Mouse (Mus musculus): ENCODE measurements around the gene Lclat1. TPM values are rescaled to one million over a fixed set of nuclear protein-coding genes. Genes with fewer than 3 reads are reported as not detected.

Lclat1 gene
- total and polyA plus RNA-seq, 3 experiments: 9.6 to 10.5 TPM; not detected in 1

DNA sequence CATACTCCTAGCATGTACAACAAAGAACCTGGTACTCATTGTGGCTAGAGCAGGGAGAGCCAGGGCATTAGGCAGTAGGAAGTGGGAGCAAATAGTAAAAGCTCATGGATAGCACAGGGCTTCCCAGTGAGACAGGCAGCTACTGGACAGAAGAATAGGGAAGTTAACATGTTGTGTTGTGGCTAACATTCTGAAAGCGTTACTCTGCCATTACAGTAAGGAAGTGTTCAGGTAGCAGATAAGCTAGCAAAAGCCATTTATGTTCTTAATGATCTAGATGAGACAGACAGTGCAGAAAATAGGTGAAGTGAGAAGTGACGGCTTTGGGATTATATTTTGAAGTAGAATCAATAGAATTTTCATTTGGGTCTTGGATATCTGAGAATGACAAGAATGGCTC is 118.8 kb downstream of the Lclat1 start (continued):
- TF ChIP-seq MYC (IDR thresholded peaks at IDR 0.05; ENCODE audit: low read depth, low read length) (no peak), MXI1 (IDR thresholded peaks at IDR 0.05; ENCODE audit: low read depth, low read length) (no peak)

DNA sequence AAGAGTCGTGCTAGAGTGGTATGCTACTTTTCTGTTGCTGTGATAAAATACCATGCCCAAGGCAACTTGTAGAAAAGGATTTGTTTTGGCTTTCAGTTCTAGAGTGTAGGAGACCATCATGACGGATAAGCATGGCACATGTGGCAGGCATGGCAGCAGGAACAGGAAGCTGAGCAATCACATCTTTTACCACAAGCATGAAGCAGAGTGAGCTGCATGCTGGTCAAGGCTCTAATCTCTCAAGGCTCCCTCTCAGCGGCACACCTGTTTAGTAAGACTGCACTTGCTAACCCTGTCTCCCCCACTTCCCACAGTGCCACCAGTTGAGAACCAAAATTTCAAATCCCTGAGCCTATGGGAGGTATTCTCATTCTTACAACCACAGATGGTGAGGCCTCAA is 119.6 kb downstream of the Lclat1 start:
- Histone ChIP-seq H3K4me1 (ENCODE audit: control insufficient read depth in 1 of 2, insufficient read depth in 2 of 2, low read length in 2 of 2) (peaks cover 50 to 53% of the 10 kb centered on the region in 2 experiments), H3K79me2 (ENCODE audit: control insufficient read depth, insufficient read depth, low read length, poor library complexity) (no peaks in the 10 kb centered on the region), H3K27me3 (ENCODE audit: control insufficient read depth in 1 of 2, insufficient read depth in 2 of 2, low read length in 2 of 2) (no peaks in the 10 kb centered on the region), H3K9ac (ENCODE audit: control insufficient read depth, low read depth, low read length, poor library complexity, severe bottlenecking) (no peak overlapping the region), H3K9me3 (replicated peaks; ENCODE audit: insufficient read depth, low read length) (no peaks in the 10 kb centered on the region), H3K36me3 (ENCODE audit: control insufficient read depth in 1 of 2, insufficient read depth in 2 of 2, low read length in 2 of 2) (peaks cover 0 to 59% of the 10 kb centered on the region in 2 experiments; a peak in 3 of 4 replicates), H3K27ac (ENCODE audit: control insufficient read depth, low read depth, low read length) (peak overlapping the region; percentile 51; the same call in 1 of the 2 replicates), H3K4me3 (ENCODE audit: control insufficient read depth in 1 of 2, insufficient read depth in 1 of 2, low read depth in 2 of 2, low read length in 2 of 2) (no peak overlapping the region)
- peak; percentile 45 for DNase-seq (ENCODE audit: low read depth, low spot score)
- TF ChIP-seq MAZ (IDR thresholded peaks at IDR 0.05; ENCODE audit: low read depth, low read length) (no peak), CTCF (IDR thresholded peaks at IDR 0.05 in 2 of 3, conservative IDR thresholded peaks at IDR 0.05 in 1 of 3; ENCODE audit: control insufficient read depth in 1 of 3, insufficient read depth in 1 of 3, low read depth in 2 of 3, low read length in 3 of 3, poor library complexity in 1 of 3, severe bottlenecking in 1 of 3) (no peak), POLR2AphosphoS5 (IDR thresholded peaks at IDR 0.05; ENCODE audit: borderline replicate concordance, low read depth, low read length) (no peak), MEF2A (IDR thresholded peaks at IDR 0.05; ENCODE audit: extremely low read depth, insufficient replicate concordance, low read depth, low read length, poor library complexity, severe bottlenecking) (no peak), UBTF (IDR thresholded peaks at IDR 0.05; ENCODE audit: borderline replicate concordance, insufficient read depth, low read depth, low read length) (no peak), ELF1 (IDR thresholded peaks at IDR 0.05; ENCODE audit: low read depth, low read length) (no peak), BHLHE40 (IDR thresholded peaks at IDR 0.05; ENCODE audit: borderline replicate concordance, low read depth, low read length) (no peak), RAD21 (IDR thresholded peaks at IDR 0.05; ENCODE audit: low read depth, low read length) (no peak), MAX (IDR thresholded peaks at IDR 0.05; ENCODE audit: low read length) (peak; percentile 75), EP300 (IDR thresholded peaks at IDR 0.05; ENCODE audit: low read depth in 1 of 2, low read length in 2 of 2) (peak; percentile 22 to 28; a peak in 2 of 4 replicates), MAFK (IDR thresholded peaks at IDR 0.05; ENCODE audit: borderline replicate concordance, low read depth, low read length) (no peak), MYB (IDR thresholded peaks at IDR 0.05; ENCODE audit: low read depth, low read length) (no peak), USF1 (IDR thresholded peaks at IDR 0.05; ENCODE audit: low read depth, low read length) (no peak), HCFC1 (IDR thresholded peaks at IDR 0.05; ENCODE audit: low read depth, low read length) (no peak), TCF12 (IDR thresholded peaks at IDR 0.05; ENCODE audit: low read depth, low read length) (peak; percentile 25; the same call in 1 of the 2 replicates), ZNF384 (IDR thresholded peaks at IDR 0.05; ENCODE audit: low read depth, low read length) (no peak), GATA1 (IDR thresholded peaks at IDR 0.05; ENCODE audit: low read depth, low read length) (no peak), RCOR1 (IDR thresholded peaks at IDR 0.05; ENCODE audit: low read depth, low read length) (peak; percentile 61; the same call in 1 of the 2 replicates), POLR2AphosphoS2 (IDR thresholded peaks at IDR 0.05; ENCODE audit: low read length) (no peak), MYC (IDR thresholded peaks at IDR 0.05; ENCODE audit: low read depth, low read length) (peak; percentile 68; the same call in 1 of the 2 replicates), TBP (IDR thresholded peaks at IDR 0.05; ENCODE audit: low read depth, low read length) (no peak), TAL1 (IDR thresholded peaks at IDR 0.05; ENCODE audit: low read length) (no peak), USF2 (IDR thresholded peaks at IDR 0.05; ENCODE audit: borderline replicate concordance in 1 of 2, insufficient read depth in 1 of 2, low read depth in 1 of 2, low read length in 2 of 2) (no peak), ZC3H11A (IDR thresholded peaks at IDR 0.05; ENCODE audit: low read depth, low read length) (no peak), ETS1 (IDR thresholded peaks at IDR 0.05; ENCODE audit: low read depth, low read length) (peak; percentile 40; the same call in 1 of the 2 replicates), SIN3A (IDR thresholded peaks at IDR 0.05; ENCODE audit: low read length) (no peak), NELFE (IDR thresholded peaks at IDR 0.05; ENCODE audit: low read depth, low read length) (no peak), POLR2A (IDR thresholded peaks at IDR 0.05; ENCODE audit: control insufficient read depth in 1 of 2, insufficient read depth in 1 of 2, low read depth in 1 of 2, low read length in 2 of 2, poor library complexity in 1 of 2) (no peak), ZKSCAN1 (IDR thresholded peaks at IDR 0.05; ENCODE audit: low read depth, low read length) (no peak), SMC3 (IDR thresholded peaks at IDR 0.05; ENCODE audit: low read depth, low read length) (no peak), JUND (IDR thresholded peaks at IDR 0.05; ENCODE audit: low read depth, low read length) (no peak), CHD1 (IDR thresholded peaks at IDR 0.05; ENCODE audit: low read depth, low read length) (no peak), ZMIZ1 (IDR thresholded peaks at IDR 0.05; ENCODE audit: low read depth, low read length) (no peak), CHD2 (IDR thresholded peaks at IDR 0.05; ENCODE audit: low read length) (no peak), E2F4 (IDR thresholded peaks at IDR 0.05; ENCODE audit: borderline replicate concordance, low read depth, low read length) (no peak)

Measured in MEL (cell line).